Mouse (Mus musculus) cerebellum, adult 2 months (tissue): ENCODE measurements at regions not wholly inside any gene's neighbourhood (a gene's known extent, or its start where the extent isn't known, plus 50 kb on each side); places are given as distances from the start of the nearest gene placed in this dataset.

Experiments used
- DNase-seq, 2 experiments: peaks; one replicate each; pipeline ENCODE4 v3.0.0; 2021
- H3K27ac ChIP-seq: fragments of 200-500 bp; 2 replicates; pipeline ENCODE4 v1.5.1; 2012; ENCODE audit warnings: low read length, control low read depth, inconsistent platforms; ENCODE audit not compliant: insufficient read depth
- H3K27me3 ChIP-seq: fragments of 200-500 bp; 2 replicates; pipeline ENCODE4 v1.6.1; 2012; ENCODE audit warnings: inconsistent platforms, mild to moderate bottlenecking, low read length, moderate library complexity; ENCODE audit not compliant: control insufficient read depth, insufficient read depth
- H3K4me1 ChIP-seq: fragments of 200-500 bp; 2 replicates; pipeline ENCODE4 v1.6.1; 2011; ENCODE audit warnings: low read length; ENCODE audit not compliant: control insufficient read depth, insufficient read depth
- H3K4me3 ChIP-seq: fragments of 200-500 bp; replicated peaks from 2 replicates; pipeline ENCODE3; 2011; ENCODE audit warnings: mild to moderate bottlenecking, low read depth, low read length, control low read depth; ENCODE audit not compliant: insufficient read depth
- CTCF ChIP-seq: fragments of 200-500 bp; IDR thresholded peaks from 2 replicates; pipeline ENCODE4 v1.5.1; 2011; ENCODE audit warnings: low read depth, mild to moderate bottlenecking, control low read depth, low read length, moderate library complexity, borderline replicate concordance; ENCODE audit not compliant: insufficient read depth
- POLR2A ChIP-seq: fragments of 200-500 bp; IDR thresholded peaks from 2 replicates; pipeline ENCODE4 v1.6.1; 2011; ENCODE audit warnings: low read length, control low read depth, borderline replicate concordance; ENCODE audit not compliant: insufficient read depth
- WGBS: fragments of 180-500 bp; shearing (Covaris S2); methylation state at CpG from one replicate; pipeline ENCODE4 v1.1.7; 2018; 5-methylcytosine and 5-hydroxymethylcytosine counted together

GRCm38 (mm10) chr4:106062651-106063050 is 253.4 kb upstream of the Usp24 start:
- Histone ChIP-seq H3K4me1 (no peaks in the 10 kb centered on the region), H3K4me3 (no peak overlapping the region), H3K27me3 (no peaks in the 10 kb centered on the region; the same call in 1 of the 2 replicates), H3K27ac (no peak overlapping the region)
- TF ChIP-seq CTCF (no peak), POLR2A (no peak)
- DNase-seq: no peak
- 22% methylated on average over 12 of the region's 12 CpGs for WGBS

GRCm38 (mm10) chr4:106063851-106064382 is 252.1 kb upstream of the Usp24 start:
- Histone ChIP-seq H3K27ac (no peak overlapping the region), H3K4me1 (no peaks in the 10 kb centered on the region), H3K27me3 (no peaks in the 10 kb centered on the region; the same call in 1 of the 2 replicates), H3K4me3 (no peak overlapping the region)
- DNase-seq: no peak
- WGBS: 90% methylated on average over 6 of the region's 6 CpGs
- TF ChIP-seq POLR2A (no peak), CTCF (no peak)

GRCm38 (mm10) chr4:106067023-106067422 is 249.0 kb upstream of the Usp24 start:
- TF ChIP-seq POLR2A (no peak), CTCF (no peak)
- Histone ChIP-seq H3K27ac (no peak overlapping the region), H3K27me3 (no peaks in the 10 kb centered on the region; the same call in 1 of the 2 replicates), H3K4me1 (no peaks in the 10 kb centered on the region), H3K4me3 (no peak overlapping the region)
- DNase-seq: no peak
- 24% methylated on average over 9 of the region's 9 CpGs for WGBS

- no peaks in the 10 kb centered on the region for H3K4me1 ChIP-seq
- no peak overlapping the region for H3K4me3 ChIP-seq
- no peak overlapping the region for H3K27ac ChIP-seq
- no peaks in the 10 kb centered on the region for H3K27me3 ChIP-seq
- TF ChIP-seq CTCF (no peak), POLR2A (no peak)
- no peak for DNase-seq
These were observed 232.5 kb upstream of the Usp24 start for GRCm38 (mm10) chr4:106083546-106083945.

- 75% methylated on average over 9 of the region's 9 CpGs for WGBS
- no peak for DNase-seq
These were observed 223.9 kb upstream of the Usp24 start for GRCm38 (mm10) chr4:106091927-106092675.

GRCm38 (mm10) chr4:106092676-106093070 is 223.3 kb upstream of the Usp24 start:
- no peak for TF ChIP-seq CTCF
- TF ChIP-seq POLR2A: no peak
- DNase-seq: no peak
- H3K27ac ChIP-seq: no peak overlapping the region
- H3K4me3 ChIP-seq: no peak overlapping the region
- H3K4me1 ChIP-seq: no peaks in the 10 kb centered on the region
- 32% methylated on average over 6 of the region's 6 CpGs for WGBS
- H3K27me3 ChIP-seq: no peaks in the 10 kb centered on the region

More at GRCm38 (mm10) chr4:106091927-106092675, 223.9 kb upstream of the Usp24 start:
- H3K4me1 ChIP-seq: no peaks in the 10 kb centered on the region
- H3K27ac ChIP-seq: no peak overlapping the region
- H3K4me3 ChIP-seq: no peak overlapping the region
- TF ChIP-seq POLR2A: no peak
- TF ChIP-seq CTCF: no peak
- no peaks in the 10 kb centered on the region for H3K27me3 ChIP-seq

- H3K27me3 ChIP-seq: no peaks in the 10 kb centered on the region
- WGBS: 92% methylated on average over 2 of the region's 2 CpGs
- H3K27ac ChIP-seq: no peak overlapping the region
- no peaks in the 10 kb centered on the region for H3K4me1 ChIP-seq
- TF ChIP-seq CTCF: no peak
- DNase-seq: no peak
- no peak overlapping the region for H3K4me3 ChIP-seq
These were observed 222.8 kb upstream of the Usp24 start for GRCm38 (mm10) chr4:106093252-106093651.

GRCm38 (mm10) chr4:106094882-106095556 is 221.0 kb upstream of the Usp24 start:
- Histone ChIP-seq H3K4me1 (no peaks in the 10 kb centered on the region), H3K4me3 (no peak overlapping the region), H3K27me3 (no peaks in the 10 kb centered on the region), H3K27ac (no peak overlapping the region)
- no peak for DNase-seq
- no peak for TF ChIP-seq CTCF
- no peak for TF ChIP-seq POLR2A
- 65% methylated on average over 11 of the region's 11 CpGs for WGBS
